Mouse (Mus musculus): ENCODE results near the gene Htr7. TPM values are rescaled to one million over a fixed set of nuclear protein-coding genes. Genes with fewer than 3 reads are reported as not detected.

Gene Htr7
- under 1 TPM; 0.46 to 0.47 TPM for total RNA-seq (2021)
- long read RNA-seq, experiment 1: 0 reads
- long read RNA-seq, experiment 2: 0 reads

DNA sequence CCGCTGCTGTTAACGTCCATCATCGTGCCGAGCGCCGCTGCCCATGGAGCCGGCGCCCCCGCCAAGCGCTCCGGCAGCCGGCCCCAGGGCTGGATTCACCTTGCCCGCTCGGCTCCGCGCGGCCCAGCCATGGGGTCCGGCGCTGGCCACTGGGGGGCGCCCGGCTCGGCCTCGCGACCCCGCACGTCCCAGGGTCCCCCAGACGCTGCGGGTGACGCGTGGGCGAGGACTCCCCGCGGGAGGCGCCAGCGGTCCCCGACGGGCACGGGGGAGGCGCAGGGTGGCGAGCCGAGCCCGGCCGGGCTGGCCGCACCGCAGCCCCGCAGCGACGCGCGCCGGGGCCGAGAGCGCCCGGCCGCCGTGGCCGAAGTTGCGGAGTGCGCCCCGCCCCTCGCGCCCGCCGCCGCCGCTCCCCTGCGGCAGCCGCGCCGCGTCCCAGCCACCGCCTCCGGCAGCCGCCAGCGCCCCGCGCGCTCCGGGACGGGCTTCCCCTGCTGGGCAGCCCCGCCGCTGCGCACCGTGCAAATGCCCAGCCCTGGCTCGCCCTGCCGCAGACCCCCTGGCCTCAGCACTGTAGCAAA, at the start of gene Htr7:
Gene Htr7 (minus strand): TSS at position 277 of the 581 bp plus-strand sequence.
- DNase-seq (ENCODE audit: low spot score): no peak

GRCm38 (mm10) chr19:36103909-36104308, 46.6 kb upstream of the Htr7 start:
- DNase-seq (ENCODE audit: low spot score): no peak

DNA sequence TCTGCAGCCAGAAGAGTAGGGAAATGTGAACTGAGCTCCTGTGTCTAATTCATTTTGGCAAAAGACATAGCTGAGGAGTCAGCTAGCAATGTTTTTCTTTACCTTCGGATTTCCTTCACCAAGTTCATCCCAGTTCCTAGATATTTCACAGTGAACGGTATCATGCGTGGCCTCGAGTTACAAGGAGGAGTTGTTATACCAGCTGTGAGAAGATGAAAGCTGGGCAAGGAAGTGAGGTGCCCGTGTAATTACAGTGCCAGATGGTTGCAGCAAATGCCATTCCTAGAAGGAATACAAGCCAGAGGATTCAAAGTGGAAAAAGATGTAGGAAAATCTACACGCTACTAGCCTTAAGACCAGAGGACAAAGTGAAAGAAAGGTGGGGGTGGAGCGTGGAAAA, 41.6 kb upstream of the Htr7 start:
- DNase-seq (ENCODE audit: low spot score): no peak

- DNase-seq (ENCODE audit: low spot score): no peak
Observed at GRCm38 (mm10) chr19:36098265-36098664, 41.0 kb upstream of the Htr7 start.

GRCm38 (mm10) chr19:36097194-36097593, 39.9 kb upstream of the Htr7 start:
- DNase-seq (ENCODE audit: low spot score): no peak

DNA sequence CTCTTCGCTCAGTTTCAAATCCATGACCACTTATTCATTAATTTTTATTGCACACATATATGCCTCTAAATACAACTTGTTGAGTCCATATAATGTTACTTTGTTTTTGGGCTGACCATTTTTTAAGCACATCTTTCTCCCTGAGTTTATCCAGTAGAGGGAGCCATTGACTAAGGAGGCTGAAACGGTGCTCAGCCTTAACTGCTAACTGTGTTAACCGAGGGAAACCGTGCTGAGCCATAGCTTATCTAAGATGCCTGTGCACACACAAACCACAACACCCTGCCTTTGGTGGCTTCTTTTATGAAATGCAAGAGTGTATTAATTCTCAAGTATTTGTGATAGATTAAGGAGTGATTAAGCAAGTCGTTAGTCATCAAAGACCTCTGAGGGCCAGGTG, 33.5 kb upstream of the Htr7 start:
- DNase-seq (ENCODE audit: low spot score): no peak

DNA sequence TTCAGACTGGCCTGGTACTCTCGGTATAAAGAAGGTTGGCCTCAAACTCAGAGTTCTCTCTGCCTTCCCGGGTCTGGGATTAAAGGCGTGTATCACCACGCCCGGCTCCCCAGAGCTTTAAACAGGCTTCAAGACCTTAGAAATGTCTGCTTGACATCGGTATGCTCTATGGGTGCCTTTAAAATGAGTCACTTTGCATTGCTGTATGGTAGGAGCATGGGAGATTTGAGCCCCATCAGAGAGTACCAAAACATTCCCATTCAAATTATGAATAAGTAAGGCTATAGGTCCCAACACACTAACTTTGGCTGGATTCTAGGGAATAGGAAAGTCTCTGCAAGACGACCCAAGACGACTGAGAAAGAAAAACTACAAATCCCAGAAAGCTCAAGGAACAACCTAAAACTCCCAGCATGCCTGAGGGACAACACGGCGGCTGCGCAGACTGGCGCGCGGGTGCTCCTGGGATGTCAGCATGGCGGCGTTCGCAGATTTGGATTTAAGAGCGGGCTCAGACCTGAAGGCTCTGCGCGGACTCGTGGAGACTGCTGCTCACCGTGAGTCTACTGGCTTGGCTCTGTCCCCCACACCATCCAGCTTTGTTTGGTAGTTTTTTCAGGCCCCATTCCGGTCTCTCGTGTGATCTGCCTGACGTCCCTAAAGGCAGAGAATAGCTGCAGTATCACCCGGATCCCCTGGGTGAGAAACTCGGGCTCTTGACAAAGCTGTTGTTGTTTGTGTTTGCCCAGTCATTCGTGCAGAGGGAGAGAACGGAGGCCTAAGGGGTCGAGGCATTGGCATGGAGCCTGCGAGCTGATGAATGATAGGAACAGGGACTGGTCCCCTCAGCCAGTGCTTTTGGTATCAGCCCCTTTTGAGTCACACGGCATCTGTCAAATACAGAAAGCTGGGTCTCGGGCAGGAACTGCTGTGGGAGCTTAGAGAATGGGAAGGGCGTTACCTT, 26.2 kb upstream of the Htr7 start, which contains the start of gene Rpp30:
Gene Rpp30 (plus strand): TSS at position 455 of the 964 bp plus-strand sequence.
- DNase-seq (ENCODE audit: low spot score): peak; percentile 83

GRCm38 (mm10) chr19:36082606-36083261, 25.4 kb upstream of the Htr7 start:
- DNase-seq (ENCODE audit: low spot score): peak; percentile 50

- no peak for DNase-seq (ENCODE audit: low spot score)
Observed at GRCm38 (mm10) chr19:36062801-36063529, 5.7 kb upstream of the Htr7 start.

- DNase-seq (ENCODE audit: low spot score): no peak
Observed at GRCm38 (mm10) chr19:36056502-36057221, 645 bp downstream of the Htr7 start.

DNA sequence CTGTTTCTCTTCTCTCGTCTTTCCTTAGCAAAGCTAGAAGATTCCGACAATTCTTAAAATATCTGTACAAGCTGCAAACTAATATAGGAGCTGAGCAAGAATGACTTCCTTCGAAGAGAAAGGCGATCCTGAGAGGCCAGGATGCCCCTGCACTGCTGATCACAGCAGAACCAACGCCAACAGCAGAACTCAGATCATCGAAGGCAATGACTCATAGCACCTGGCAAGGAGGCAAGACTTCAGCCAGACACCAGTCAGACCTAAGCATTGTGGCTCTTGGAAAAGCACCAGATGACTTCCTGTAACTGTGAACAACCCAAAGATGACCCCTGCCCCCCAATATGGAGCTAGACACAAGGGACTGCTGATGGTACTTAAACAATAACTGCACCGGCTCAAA, 11.3 kb downstream of the Htr7 start:
- no peak for DNase-seq (ENCODE audit: low spot score)

DNA sequence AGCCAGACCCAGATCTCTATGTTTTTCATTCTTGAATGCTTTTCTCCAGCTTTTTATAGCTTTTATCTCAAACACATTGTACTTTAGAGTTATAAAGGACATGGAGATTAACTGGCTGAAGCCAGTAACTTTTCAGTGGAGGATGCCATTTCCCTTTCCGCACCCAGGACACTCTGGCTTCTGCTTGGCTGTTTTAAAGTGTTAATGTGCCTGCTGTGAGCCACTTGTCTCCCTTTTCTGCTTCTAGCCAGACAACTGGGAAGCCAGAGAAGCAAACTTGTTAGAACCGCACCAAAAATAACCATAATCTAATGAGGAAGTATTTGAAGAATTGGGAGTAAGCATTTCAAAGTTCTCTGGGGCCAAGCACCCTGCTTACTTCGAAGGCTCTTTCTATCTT, 42.5 kb downstream of the Htr7 start:
- no peak for DNase-seq (ENCODE audit: low spot score)

DNA sequence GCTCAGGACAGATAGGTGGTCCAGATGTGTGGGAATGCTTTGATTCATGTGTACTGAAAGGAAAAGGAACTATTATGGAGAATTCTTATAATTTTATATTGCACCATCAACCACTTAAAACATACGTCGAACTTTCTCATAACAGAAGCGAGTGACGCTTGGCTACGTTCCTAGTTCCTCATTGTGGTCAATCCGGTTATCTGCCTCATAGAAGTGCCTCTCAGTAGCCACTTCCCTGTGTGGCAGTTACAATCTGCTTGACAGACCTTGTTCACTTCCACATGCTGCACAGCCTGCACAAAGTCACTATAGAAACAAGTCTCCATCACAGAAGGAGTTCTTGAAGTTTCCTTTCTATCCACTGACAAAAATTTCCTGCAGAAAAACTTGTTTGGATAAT, 51.0 kb downstream of the Htr7 start:
- DNase-seq (ENCODE audit: low spot score): peak; percentile 10

DNA sequence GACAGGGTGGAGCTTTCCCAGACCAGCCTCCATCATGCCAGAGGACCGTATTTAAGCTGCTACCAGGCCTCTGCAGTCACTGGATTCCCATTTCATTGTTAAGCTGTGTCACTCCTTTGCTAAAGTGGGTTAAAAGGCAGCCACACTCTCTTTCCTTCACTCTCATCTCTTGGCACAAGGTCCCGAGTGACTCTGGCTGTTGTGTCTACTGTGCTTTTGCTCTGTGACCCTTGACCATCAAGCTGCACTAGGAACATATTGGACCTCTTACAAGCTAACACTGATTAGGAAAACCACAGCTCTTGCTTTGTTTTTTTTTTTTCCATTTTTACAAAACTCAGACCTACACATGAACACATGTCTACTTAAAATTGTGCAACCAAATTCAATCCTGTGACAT, 52.3 kb downstream of the Htr7 start:
- no peak for DNase-seq (ENCODE audit: low spot score)

- no peak for DNase-seq (ENCODE audit: low spot score)
Observed at GRCm38 (mm10) chr19:36002476-36003445, 54.5 kb downstream of the Htr7 start.

DNA sequence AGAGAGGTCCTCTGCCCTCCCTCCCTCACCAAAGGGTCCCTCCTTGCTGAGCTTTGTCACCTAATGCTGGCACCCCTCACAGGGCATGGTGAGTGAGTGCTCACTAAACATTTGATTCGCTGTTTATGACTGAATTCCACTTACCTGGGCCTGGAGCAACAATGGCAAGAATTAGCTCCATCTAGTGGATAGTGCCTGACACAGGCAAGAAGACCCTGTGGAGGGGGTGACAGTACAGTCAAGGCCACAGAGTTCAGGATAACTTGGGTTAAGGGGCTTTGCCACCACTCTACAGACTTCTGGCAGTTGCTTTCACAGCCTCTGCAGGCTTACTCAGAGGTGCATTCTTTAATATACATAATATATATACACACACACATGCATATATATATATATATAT, 55.8 kb downstream of the Htr7 start:
- no peak for DNase-seq (ENCODE audit: low spot score)

DNA sequence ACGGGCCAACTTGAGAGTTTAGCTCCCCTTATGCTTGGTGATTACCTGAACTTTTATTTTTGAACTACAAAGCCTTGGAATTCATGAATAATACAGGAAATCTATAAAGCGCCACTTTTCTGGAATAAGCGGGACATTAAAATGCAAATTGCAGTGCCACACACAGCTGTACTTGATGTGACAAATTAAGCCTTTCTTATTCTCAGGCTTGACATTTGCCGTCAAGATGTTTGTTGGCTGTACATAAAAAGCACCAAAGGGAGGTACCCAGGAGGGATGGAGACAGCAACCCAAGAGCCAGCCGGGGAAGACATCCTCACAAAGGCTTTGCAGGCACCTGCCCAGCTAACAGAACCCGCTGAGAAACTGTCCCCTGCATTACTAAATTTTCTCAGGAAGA, 56.4 kb downstream of the Htr7 start:
- no peak for DNase-seq (ENCODE audit: low spot score)

- DNase-seq (ENCODE audit: low spot score): no peak
Observed at GRCm38 (mm10) chr19:35997384-35997783, 59.9 kb downstream of the Htr7 start.

DNA sequence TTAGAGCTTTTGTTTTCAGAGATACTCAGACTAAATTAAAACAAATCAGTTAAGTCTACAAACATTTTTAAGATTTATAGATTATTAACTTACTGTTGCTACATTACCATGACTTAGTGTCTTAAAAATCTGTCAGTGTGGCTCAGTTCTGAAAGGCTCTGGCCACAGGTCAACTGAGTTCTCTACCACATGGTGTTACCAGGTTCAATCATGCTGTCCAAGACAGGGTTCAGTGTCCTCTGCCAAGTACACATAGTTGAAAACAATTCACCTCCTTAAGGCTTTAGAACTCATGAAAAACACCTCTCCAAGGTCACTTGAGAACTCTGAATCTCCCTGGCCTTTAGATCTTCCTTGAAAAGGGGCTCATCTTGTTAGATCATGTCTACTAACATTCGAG, 69.8 kb downstream of the Htr7 start:
- no peak for DNase-seq (ENCODE audit: low spot score)

DNA sequence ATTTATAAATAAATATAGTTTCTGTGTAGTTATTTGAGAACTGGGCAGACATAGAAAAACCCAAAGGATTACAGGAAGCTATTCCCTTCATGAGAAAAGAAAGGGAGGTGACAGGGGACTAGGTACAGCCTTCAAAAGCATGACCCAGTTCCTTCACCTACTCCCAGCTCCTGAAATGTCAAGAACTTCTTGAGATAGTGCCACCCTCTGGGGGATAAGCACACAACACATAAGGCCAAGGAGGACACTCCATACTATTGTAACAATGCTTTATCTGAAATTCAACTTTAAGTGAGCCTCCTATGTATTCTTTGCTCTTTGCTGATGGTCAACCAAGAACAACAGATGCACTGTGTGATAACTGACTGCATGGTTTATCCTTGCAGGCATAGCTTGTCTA, 82.6 kb downstream of the Htr7 start:
- no peak for DNase-seq (ENCODE audit: low spot score)

All from gastrocnemius, adult 18-20 months (tissue).